Mouse (Mus musculus) kidney, adult 11 months (tissue): ENCODE measurements around the gene Snx21.
A peak's percentile ranks its signal among the peaks of the same experiment; 100 is the strongest.
"Not testable (repeated sequence)": the region's sequence is repeated elsewhere in the genome, so short reads cannot be mapped to it uniquely, and the experiment has no call there.

Experiments
- DNase-seq: peaks from one replicate; pipeline ENCODE4 v3.0.0; 2022

Gene Snx21

DNA sequence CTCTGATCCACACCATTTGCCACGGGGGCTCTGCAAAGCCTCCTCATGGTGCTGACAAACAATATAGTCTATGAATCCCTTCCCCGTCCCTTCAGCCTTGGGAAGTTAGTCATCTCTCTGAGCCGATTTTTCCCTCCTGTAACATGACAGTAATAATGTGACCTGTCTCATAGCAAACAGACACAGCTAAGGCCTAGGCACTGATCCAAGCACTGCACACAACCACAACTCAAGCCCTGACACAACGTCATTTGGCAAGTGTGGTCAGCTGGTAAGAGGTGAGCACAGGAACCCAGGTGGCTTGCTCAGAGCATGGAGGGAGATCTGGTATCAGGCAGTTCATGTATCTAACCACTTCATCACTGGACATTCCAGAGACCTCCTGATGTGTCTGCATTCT, 10.2 kb downstream of the Snx21 start:
- DNase-seq = no peak

DNA sequence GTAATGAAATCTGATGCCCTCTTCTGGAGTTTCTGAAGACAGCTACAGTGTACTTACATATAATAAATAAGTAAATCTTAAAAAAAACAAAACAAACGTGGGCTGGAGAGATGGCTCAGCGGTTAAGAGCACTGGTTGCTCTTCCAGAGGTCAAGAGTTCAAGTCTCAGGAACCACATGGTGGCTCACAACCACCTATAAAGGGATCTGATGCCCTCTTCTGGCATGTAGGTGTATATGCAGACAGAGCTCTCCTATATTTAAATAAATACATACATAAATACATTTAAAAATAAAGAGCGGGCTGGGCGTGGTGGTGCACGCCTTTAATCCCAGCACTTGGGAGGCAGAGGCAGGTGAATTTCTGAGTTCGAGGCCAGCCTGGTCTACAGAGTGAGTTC, 12.9 kb downstream of the Snx21 start:
- DNase-seq = not testable (repeated sequence)

DNA sequence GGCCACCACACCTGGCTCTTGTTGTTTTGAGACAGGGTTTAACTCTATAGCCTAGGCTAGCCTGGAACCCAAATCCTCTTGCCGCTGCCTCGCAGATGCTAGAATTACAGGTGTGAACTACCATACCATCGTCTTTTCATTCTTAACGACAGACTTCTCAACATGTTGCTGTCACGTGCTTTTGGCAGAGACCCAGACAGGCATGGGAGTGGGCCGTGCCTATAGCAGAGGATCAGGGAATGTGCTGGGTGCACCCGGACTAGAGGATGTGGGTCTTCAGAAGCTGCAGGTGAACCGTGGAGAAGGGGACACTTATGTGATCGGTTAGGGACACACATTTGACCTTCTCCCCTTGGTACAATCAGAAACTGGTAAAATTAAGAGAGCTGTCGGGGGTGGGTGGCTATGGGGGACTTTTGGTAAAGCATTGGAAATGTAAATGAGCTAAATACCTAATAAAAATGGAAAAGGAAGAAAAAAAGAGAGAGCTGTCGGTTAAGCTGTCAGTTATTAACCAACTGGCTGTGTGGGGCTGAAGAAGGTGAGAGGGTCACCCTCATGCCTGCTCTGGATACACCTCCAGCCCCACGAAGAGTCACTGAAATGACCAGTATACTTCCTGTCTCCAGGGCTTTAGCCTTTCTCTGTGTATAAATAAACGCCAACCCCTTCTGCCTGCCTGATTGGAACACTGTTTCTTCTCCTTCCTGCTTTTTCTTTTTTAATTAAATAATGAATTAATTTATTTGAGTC, 14.8 kb downstream of the Snx21 start:
- no peak for DNase-seq

DNA sequence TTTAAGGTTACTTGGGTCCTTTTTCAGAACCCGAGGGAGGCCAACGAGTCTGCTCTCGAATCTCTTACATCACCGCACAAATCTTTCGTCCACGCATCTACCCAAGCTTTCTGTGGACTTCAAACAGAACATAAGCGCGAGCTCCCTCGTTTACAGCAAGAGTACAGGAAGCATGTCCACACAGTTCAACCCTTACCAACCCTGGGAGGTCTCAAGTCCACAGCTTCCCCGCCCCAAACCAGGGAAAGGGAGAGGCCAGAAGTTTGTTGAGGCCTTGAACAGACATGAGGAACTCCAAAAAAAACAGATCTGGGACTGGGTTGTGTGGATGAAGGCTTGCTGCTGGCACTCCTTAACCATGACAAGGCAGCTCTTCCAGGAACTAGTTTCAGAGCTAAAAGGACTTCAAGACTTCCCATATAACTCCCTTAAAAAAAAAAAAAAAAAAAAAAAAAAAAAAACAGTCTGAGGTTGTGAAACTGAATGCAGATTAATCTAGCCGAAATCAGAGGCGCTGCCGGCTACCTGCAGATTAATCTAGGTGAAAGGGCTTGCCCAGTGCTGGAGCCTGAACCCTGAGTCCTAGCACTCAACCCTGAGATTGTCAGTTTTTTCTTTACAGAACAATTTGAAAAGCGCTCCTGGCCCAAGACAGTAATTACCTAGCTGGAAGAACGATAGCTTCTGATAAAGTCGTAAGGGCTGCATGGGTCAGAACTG, 17.7 kb downstream of the Snx21 start:
- no peak for DNase-seq

DNA sequence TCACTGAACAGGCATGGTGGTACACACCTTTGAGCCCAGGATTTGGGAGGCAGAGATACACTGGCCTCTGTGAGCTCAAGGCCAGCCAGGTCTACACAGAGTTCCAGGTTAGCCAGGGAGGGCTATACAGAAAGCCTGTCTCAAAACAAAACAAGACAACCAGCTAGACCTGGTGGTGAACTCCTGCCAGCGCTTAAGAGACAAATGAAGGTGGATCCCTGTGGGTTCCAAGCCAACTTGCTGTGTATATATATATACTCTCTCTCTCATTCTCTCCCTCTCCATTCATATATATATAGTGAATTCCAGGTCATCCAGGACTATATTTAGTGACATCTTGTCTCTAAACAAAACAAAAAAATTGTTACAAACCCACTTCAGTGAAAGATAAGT, 18.3 kb downstream of the Snx21 start:
- DNase-seq = no peak

DNA sequence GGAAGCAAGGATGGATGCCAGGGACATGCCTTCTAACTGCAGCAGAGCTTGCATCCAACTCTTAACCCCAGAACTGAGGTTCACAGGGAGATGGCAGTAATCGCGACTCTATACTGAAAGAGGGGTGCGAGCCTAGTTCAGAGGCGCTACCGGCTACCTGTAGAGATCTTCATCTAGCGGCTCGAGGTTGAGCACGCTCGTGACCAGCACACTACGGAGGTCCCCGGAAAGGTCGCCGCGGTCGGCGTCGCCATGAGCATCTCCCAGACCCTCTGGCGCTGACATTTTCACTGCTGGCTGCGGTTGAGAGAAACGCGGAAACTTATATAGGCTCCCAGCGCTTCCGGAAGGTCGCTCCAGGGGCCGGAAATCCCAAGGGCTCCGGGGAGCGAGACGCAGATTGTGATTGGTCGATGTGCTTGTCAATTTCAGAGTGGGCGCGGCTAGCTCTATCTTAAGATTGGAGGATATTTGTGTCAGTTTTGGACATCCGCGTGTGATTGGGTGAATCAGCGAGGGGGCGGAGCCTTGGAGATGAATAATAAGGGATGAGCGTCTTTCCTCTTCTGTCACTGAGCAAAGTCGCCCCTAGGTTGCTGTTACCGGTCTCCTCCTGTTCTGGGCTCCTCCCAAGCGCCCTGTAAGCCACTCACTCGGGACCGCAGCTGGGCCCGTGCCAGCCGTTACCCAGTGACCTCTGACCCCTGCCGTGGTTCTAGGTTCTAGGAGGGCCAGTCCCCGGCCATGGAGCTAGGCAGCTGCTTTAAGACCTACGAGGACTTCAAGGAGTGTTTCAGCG, 19.1 kb downstream of the Snx21 start, which contains the start of the genes Acot8 and Zswim3:
Gene Acot8 (minus strand): TSS at position 350 of the 799 bp plus-strand sequence.
Gene Zswim3 (plus strand): TSS at position 566 of the 799 bp plus-strand sequence.
- peak; percentile 99 for DNase-seq

DNA sequence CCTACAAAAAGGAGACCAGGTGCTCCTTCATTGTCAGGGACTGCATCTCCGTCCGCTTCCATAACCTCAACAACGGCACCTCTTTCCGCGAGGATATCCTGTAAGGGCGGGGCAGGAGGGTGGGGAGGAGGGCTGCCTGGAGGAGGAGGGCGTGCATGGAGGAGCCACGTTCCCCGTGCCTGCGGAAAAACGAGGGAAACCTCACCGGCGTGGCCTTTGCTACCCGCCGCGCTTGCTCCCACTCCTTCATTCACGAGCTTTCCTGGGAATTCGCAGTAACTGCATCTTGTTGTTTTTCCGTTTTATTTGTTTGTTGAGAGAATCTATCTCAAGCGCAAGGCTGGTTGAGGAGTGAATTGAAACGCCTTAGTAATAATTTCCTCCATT, 19.7 kb downstream of the Snx21 start:
- DNase-seq = no peak

DNA sequence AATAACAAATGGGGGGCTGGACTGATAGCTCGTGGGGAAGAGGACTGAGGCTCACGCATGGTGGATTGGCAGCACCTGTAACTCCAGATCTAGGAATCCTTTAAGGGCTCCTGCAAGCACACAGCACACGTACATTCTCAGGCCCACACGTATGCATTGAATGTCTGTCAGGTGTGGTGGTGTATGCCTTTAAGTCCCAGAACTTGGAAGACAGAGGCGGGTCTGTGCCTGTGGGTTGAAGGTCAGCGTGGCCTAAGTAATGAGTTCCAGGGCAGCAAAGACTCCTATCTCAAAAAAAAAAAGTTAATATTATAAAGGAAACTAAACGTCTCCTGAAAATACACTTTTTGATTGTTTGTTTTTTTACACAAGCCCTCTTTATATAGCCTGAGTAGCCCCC, 21.0 kb downstream of the Snx21 start:
- no peak for DNase-seq

DNA sequence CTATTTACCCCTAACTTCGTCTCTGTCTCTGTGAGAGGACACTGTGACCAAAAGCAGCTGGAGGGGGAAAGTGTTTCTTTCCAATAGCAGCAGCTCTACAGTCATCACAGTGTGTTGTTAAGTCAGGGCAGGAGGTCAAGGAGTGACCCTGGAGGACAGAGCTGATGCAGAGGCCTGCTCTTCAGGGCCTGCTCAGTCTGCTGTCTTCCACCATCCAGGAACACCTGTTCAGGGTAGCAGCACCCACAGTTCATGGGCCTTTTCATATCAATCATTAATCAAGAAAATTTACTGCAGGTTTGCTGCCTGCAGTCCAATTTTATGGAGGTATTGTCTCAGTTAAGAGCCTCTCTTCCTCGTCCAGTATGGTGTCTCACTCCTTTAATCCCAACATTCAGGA, 27.9 kb downstream of the Snx21 start:
- DNase-seq = no peak

DNA sequence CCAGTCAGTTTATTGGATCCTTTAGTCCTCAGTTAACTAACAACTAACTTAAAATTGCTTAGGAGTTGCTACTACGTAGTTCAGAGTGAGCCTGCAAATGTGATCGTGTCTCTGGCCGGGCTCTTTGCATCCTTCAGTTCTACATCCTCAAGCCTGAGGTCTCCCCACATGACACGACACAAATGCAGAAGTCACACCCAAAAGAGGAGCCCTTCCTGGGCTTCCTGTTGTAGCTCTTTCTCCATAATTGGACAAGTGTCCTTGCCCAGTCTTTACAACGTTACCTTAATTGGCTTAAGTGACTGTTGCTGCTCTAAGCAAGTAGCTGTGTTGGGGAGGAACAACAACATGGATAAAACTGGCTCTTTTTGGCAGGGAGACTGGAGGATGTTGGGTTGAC, 29.7 kb downstream of the Snx21 start:
- no peak for DNase-seq

DNA sequence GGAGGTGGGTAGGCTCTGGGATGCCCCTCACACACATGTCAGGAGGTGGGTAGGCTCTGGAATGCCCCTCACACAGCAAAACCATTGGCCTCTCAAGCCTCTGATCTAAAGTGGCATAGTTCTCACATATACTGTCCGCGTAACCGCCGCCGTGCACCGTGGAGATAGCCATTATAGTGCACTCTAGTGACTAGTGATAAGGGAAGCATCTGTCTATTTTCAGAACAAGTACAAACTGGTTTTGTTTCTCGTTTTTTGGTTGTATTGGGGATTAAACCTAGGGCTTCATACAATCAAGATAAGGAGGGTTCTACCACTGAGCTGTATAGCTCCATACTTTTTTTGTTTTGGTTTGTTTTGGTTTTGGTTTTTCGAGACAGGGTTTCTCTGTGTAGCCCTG, 30.2 kb downstream of the Snx21 start:
- DNase-seq = no peak

DNA sequence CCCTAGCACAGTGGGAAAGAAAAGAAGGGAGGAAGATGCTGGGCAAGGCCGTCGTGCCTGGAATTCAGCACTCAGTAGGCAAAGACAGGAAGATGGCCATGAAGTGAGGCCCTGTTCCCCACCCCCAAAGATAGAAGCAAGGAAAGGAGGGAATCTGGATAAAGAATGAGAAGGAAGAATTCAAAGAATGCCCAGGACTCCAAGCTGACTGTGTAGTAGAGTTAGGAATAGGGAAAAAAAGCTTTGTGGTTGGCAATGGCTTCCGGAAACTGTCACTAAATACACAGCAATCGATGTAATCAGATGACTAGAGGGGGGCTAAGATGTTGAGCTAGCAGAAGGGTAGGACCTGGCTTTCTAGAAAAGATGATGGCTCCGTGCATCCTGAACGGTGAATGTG, 31.6 kb downstream of the Snx21 start:
- no peak for DNase-seq

DNA sequence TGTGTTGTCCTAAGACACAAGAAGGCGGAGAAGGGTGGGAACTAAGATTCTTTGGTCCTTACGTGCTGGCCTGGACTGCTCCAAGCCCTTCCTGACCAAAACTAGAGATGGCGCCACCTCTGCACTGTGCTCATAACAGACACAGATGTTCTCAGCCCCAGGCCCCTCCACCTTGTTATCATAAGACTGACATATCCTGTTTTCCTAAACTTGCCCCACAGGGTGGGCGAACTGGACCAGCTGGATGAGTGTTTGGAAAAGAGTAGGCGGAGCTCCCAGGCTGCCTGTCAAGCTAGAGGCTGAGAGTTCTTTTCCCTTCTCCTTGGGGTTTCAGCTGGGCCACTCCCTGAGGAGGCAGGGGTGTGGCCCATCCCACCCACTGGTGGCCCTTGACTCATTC, 32.1 kb downstream of the Snx21 start:
- no peak for DNase-seq

DNA sequence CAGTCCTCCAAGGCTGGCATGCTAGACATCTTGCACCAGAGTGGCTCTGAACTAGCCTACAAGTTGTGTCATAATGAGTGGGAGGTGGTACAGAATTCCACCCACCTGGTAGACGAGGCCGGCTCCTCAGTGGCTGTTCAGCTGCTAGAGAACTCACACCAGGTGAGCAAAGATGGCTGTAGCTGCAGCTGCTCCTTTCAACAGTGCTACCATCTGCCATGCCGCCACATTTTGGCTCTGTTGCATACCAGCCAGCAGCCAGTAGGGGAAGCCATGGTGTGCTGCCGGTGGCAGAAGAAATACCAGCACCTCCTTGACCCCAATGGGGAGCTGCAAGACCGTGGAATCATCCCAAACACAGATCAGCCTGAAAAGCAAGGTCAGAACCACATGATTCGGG, 35.4 kb downstream of the Snx21 start:
- DNase-seq = no peak

DNA sequence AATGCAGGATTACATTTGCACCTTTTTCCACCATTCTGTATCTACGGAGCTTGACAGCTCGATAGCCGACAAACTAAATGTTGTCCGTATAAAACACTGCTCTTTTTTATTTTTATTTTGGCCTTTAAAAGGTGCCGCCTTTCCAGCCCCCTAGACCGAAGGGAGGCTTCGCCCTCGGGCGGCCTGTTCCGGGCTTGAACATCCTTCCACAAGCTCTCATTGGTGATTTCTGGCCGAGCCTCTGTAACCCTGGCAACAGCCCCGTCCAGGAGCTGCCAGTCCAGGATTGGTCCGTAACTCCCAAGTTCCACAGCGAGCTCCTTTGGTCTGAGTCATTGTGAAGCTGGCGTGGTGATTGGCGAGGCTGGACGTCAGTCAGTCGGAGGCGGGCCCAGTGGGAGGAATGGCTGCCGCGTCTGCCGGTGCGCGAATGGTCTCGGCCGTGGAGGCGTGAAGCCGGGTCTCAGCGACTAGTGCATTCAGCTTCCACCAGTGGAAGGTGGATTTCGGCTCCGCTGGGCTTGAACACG, 37.1 kb downstream of the Snx21 start, which contains the start of gene Zswim1:
Gene Zswim1 (plus strand): TSS at position 51 of the 530 bp plus-strand sequence.
- peak; percentile 99 for DNase-seq

DNA sequence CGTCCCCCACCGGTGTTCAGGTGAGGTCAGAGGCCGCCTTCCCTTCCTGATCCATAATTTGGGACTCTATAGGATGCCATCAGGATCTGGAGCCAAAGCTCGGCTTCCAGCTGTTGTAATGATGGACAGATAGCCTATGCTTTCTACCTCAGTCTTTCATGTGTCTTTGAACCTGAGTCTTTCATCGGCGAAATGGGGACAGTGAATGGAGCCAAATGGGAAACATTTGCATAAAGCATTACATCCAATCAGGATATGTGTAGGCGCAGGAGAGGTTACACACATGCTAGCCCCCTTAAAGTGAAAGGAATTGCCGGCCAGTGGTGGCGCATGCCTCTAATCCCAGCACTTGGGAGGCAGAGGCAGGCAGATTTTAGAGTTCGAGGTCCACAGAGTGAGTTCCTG, 37.6 kb downstream of the Snx21 start:
- DNase-seq = no peak

DNA sequence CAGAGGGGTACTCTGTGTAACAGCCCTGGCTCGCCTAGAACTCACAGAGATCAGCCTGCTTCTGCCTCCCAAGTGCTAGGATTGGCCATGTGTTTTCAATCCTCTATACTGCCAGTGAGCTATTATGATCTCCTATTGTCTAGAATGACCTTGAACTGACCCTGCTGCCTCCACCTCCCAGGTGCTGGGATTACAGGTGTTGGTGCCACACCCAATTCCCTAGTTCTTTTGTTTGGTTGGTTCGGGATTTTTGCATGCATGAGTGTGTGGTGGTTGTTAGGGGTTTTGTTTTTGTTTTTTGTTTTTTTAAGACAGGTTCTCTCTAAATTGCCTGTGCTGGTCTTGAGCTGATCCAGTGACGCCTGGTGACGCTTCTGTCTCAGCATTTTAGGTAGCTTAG, 38.3 kb downstream of the Snx21 start:
- no peak for DNase-seq

DNA sequence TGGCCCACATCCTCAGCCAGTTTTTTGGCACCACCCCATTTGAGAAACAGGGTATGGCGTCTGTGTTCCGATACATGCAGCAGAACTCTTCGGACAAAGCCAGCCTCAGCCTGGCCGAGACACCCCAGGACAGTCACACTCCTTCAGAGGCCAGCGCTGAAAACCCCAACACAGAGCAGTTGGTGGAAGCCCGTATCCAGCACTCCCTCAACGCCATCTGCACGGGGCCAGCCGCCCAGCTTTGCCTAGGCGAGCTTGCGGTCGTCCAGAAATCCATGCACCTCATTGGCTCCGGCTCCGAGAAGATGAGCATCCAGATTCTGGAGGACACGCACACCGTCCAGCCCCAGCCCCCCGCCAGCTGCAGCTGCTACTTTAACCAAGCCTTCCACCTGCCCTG, 39.9 kb downstream of the Snx21 start:
- no peak for DNase-seq

DNA sequence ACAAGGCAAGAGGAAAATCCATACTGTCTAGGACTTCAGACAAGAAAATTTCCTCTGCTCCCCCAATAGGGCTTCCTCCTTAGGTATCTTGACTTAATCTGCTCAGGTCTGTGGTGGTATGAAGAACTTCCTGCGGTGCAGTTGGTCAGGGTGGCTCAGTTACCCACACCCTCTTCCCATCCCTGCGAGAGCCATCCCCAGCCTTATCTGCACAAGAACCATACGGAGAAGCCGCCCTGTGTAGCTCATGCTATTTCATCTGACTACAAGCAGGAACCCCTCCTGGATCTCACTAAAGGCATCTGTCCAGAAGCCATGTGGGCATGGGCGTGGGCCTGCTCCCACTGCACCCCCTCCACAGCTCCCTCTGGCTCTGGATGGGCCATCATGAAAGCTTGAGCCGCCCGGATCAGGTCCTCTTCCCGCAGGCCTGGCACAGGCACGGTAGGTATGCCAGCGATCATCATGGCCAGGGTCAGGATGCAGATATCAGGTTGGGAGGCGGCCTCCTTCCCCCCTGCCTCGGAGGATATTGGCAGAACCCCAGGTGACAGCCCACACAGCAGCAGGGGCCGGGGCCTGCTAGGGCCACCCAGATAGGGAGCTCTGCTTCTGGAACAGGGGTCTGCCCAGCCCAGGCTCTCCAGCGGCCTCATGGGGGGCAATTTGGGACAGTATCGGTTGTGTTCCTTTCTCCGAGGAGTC, 41.7 kb downstream of the Snx21 start:
- no peak for DNase-seq

DNA sequence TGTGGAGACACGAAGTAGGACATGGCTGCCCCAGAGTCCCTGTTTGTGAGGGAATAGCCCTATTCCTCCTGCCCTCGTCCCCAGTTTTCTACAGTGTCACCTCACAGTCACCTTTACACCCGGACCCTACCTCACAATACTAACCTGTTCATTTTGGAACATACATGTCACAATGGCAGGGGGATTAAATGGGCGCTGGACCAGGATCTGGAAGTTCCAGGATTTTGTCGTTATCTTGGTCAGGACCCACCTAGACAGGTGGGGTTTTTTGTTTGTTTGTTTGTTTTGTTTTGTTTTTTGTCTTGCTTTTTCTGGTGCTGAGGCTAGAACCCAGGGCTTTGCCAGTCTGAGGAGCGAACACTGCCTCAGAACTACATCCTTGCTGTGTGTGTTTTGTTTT, 42.8 kb downstream of the Snx21 start, which contains the start of gene Spata25:
Gene Spata25 (minus strand): TSS at position 101 of the 400 bp plus-strand sequence.
- no peak for DNase-seq

DNA sequence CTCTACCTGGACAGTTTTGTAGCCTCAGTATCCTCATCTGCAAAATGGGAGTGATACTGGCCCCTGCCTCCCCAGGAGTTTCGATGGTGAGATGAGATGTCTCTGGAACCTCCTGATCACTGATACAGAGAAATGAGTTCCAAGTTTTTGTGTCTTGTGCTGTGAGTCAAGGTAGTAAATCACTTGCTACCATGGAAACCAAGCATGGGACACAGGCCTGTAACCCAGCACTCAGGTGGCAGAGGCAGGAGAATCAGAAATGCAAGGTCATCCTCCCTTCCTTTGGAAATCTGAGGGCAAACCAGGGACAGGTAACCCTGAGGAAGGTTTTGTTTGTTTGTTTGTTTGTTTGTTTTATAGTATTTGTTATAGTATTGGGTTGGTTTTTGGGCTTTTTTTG, 43.5 kb downstream of the Snx21 start:
- DNase-seq = no peak

DNA sequence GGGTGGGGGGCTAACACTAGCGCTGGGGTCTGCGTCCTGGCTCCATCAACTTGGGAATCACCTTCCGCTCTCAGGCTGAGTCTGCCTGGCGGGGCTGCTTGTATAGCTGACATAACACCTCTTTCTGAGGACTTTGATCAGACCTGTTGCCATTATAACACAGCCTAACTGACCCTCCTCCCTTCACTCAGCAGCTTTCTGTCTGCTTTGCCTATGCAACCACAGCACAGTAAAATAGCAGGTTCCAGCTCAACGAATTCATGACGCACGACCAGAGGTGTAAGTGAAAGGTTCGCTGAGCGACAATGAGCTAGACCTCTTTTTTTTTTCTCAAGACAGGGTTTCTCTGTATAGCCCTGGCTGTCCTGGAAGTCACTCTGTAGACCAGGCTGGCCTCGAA, 45.4 kb downstream of the Snx21 start:
- peak; percentile 33 for DNase-seq
